Mouse (Mus musculus): Measurements from ENCODE around the gene Gba2. TPM values are rescaled to one million over a fixed set of nuclear protein-coding genes. Genes with fewer than 3 reads are reported as not detected.
A peak's percentile ranks its signal among the peaks of the same experiment; 100 is the strongest.

The Gba2 gene
- polyA plus RNA-seq, 1 experiment from 2014 or later, result 8.4 TPM

DNA sequence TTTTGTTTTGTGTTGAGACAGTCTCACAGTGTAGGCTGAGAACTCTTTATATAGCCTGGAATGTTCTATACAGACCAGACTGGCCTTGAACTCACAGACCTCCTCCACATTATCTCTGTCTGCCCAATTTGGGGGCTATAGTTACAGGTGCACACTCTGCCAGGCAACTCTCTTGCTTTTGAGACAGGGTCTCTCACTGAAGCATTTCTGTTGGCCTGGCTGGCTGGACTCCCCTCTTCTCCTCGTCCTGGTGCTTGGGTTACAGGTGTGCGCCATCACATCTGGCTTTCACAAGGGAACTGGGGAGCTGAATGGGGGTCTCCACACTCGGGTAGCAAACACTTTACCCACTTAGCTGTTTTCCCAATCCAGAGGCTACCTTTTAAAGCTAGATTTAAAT, 13.3 kb upstream of the Gba2 start:
- TF ChIP-seq CTCF (IDR thresholded peaks at IDR 0.05; ENCODE audit: low read depth) (no peak), EP300 (IDR thresholded peaks at IDR 0.05; ENCODE audit: low read depth) (no peak)
- 75% methylated on average over 3 of the region's 3 CpGs for WGBS (ENCODE audit: insufficient replicate concordance)
- DNase-seq (no peak), ATAC-seq (no peak)
- Histone ChIP-seq H3K4me1 (ENCODE audit: insufficient read depth) (no peaks in the 10 kb centered on the region), H3K9ac (replicated peaks) (no peak overlapping the region), H3K27me3 (ENCODE audit: insufficient read depth, low read length) (no peaks in the 10 kb centered on the region), H3K4me3 (ENCODE audit: low read depth, low read length) (no peak overlapping the region), H3K27ac (ENCODE audit: low read depth) (no peak overlapping the region), H3K4me2 (ENCODE audit: low read depth, low read length) (no peak overlapping the region), H3K9me3 (ENCODE audit: low read length) (no peaks in the 10 kb centered on the region), H3K36me3 (replicated peaks; ENCODE audit: insufficient read depth, low read length) (no peaks in the 10 kb centered on the region)

DNA sequence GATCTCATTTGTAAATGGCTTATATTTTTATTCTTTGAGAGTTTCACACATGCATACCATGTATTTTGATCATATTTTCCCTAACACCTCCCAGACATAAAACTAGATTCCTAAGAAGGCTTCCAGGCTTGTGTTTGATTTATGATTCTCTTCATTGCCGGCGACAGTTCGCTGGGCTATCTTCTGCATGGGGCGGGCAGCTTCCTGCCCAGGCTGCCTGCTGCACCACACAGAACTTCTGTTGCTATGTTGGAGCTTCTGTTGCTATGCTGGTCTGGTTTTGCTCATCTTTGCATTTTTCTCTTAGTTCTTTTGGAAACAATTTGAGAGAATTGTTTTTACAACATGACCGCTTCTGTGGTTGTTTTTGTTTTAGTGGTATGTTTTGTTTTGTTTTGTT, 12.9 kb upstream of the Gba2 start:
- H3K9ac ChIP-seq (replicated peaks), result no peak overlapping the region
- no peak overlapping the region for H3K4me3 ChIP-seq (ENCODE audit: low read depth, low read length)
- H3K4me1 ChIP-seq (ENCODE audit: insufficient read depth), result no peaks in the 10 kb centered on the region
- no peaks in the 10 kb centered on the region for H3K27me3 ChIP-seq (ENCODE audit: insufficient read depth, low read length)
- H3K4me2 ChIP-seq (ENCODE audit: low read depth, low read length), result no peak overlapping the region
- H3K27ac ChIP-seq (ENCODE audit: low read depth), result no peak overlapping the region
- 38% methylated on average over 5 of the region's 5 CpGs for WGBS (ENCODE audit: insufficient replicate concordance)
- DNase-seq, result no peak
- no peaks in the 10 kb centered on the region for H3K9me3 ChIP-seq (ENCODE audit: low read length)
- no peaks in the 10 kb centered on the region for H3K36me3 ChIP-seq (replicated peaks; ENCODE audit: insufficient read depth, low read length)
- ATAC-seq, result no peak
- TF ChIP-seq CTCF (IDR thresholded peaks at IDR 0.05; ENCODE audit: low read depth) (no peak), EP300 (IDR thresholded peaks at IDR 0.05; ENCODE audit: low read depth) (no peak)

DNA sequence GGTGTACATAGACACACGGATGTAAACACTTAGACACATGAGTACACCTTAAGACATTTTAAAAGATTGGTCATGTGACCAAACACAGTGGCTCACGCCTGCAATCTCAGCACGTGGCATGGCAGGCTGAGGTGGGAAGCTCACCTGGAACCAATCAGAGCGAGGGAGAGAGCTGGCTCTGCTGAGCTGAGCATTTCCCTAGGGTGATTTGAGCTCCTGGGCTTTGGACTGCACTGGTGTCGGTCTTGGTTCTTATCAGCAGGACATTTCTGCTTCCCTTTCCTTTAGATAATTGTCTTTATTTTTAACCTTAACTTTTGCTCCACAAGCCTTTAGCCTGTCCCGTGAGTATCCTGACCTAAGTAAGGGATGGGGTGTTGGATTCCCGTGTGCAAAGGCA, 9.0 kb upstream of the Gba2 start:
- H3K4me2 ChIP-seq (ENCODE audit: low read depth, low read length), result no peak overlapping the region
- DNase-seq, result no peak
- no peaks in the 10 kb centered on the region for H3K27me3 ChIP-seq (ENCODE audit: insufficient read depth, low read length)
- no peak overlapping the region for H3K27ac ChIP-seq (ENCODE audit: low read depth)
- H3K9ac ChIP-seq (replicated peaks), result no peak overlapping the region
- H3K9me3 ChIP-seq (ENCODE audit: low read length), result no peaks in the 10 kb centered on the region
- no peaks in the 10 kb centered on the region for H3K4me1 ChIP-seq (ENCODE audit: insufficient read depth)
- ATAC-seq, result 0 out of 2 replicates have a peak, but pooled peaks have one; percentile 19
- H3K36me3 ChIP-seq (replicated peaks; ENCODE audit: insufficient read depth, low read length), result peaks cover 13% of the 10 kb centered on the region
- no peak overlapping the region for H3K4me3 ChIP-seq (ENCODE audit: low read depth, low read length)
- TF ChIP-seq CTCF (IDR thresholded peaks at IDR 0.05; ENCODE audit: low read depth) (no peak), EP300 (IDR thresholded peaks at IDR 0.05; ENCODE audit: low read depth) (peak; percentile 38; the same call in 1 of the 2 replicates)
- 31% methylated on average over 7 of the region's 7 CpGs for WGBS (ENCODE audit: insufficient replicate concordance)

DNA sequence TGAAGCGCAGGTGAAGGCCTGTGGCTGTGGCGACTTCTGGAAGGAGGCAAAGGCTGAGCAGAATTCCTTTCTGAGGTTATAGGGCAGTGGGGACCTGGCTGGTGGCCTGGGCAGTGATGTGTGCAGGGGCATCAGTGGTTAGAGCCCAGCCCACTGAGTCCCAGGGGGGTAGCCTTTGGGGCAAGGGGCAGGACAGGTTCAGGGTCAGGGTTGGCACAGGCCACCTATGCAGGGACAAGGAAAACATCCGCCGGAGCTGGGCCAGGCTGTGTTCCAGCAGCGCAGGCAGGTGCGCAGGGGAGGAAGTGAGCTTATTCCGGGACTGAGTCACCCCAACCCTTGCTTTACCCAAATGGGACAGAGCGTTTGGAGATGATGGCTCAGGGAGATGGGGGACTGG, 7.7 kb upstream of the Gba2 start:
- no peaks in the 10 kb centered on the region for H3K9me3 ChIP-seq (ENCODE audit: low read length)
- H3K4me2 ChIP-seq (ENCODE audit: low read depth, low read length), result no peak overlapping the region
- no peak overlapping the region for H3K9ac ChIP-seq (replicated peaks)
- no peak for TF ChIP-seq EP300 (IDR thresholded peaks at IDR 0.05; ENCODE audit: low read depth)
- no peak for TF ChIP-seq CTCF (IDR thresholded peaks at IDR 0.05; ENCODE audit: low read depth)
- peaks cover 26% of the 10 kb centered on the region for H3K36me3 ChIP-seq (replicated peaks; ENCODE audit: insufficient read depth, low read length)
- ATAC-seq (no peak), DNase-seq (no peak)
- WGBS (ENCODE audit: insufficient replicate concordance), result 76% methylated on average over 8 of the region's 8 CpGs
- H3K27ac ChIP-seq (ENCODE audit: low read depth), result no peak overlapping the region
- no peak overlapping the region for H3K4me3 ChIP-seq (ENCODE audit: low read depth, low read length)
- H3K4me1 ChIP-seq (ENCODE audit: insufficient read depth), result no peaks in the 10 kb centered on the region
- no peaks in the 10 kb centered on the region for H3K27me3 ChIP-seq (ENCODE audit: insufficient read depth, low read length)

DNA sequence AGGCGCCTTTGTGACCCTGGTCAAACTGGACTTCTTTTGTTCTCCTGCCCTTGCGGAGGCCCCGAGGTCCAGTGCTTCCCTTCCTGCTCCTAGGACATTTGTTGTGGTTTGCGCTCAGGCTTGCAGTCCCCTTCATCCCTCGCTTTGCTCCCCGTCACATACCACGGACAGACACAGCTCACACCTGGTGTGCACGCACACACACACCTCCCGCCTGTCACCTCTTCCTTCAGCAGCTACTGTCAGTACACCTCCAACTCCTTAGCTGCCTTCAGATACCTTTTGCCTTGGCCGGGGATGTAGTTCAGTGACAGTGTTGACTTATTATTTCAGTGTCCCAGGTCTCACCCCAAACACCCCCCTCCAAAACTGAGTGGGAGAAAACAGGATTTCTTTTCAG, 7.0 kb upstream of the Gba2 start:
- DNase-seq (no peak), ATAC-seq (no peak)
- WGBS (ENCODE audit: insufficient replicate concordance), result 63% methylated on average over 10 of the region's 10 CpGs

DNA sequence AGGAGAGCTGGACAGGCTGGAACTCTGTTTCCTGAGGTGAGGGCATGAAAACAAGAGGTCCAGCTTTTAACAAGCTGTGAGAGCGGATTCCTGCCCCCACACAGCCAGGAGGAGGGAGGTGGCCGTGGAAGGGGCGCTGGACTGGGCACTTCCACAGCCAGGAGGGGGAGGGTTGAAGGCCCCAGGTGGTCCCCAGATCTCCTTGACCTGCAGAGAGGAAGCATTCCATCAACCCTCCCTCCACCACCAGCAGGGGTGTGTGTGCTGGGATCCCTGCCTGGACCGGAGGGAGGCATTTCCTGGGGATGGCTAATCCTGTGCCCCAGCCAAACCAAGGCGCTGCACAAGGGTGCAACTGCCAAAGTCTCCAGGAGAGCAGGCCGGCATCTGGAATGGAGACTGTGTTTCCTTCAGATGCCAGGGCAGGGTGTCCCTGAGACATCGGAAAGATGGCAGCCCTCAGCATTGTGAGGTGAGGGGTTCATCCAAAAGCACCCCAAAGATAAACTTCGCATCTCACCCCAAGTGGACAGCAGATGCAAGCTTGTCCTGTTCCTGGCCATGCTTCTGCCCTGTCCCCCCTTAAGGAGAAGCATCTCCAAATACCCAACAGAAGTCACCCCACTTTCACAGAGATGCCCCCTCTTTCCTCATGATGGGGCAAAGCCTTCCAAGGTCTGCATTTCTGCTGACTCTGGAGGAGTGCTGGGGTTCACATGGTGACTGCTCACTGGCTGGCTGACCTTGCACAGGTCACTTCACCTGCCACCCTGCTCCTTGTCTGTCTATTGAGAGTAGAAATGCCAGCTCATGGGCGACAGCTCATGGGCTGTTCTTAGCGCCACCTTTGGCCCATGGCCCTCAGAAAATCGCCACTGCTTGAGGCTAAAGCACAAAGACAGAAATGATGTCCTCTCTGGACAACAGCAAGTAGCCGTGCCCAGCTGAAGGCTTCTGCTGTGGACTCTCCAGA, 6.1 kb upstream of the Gba2 start, which contains the start of gene Msmp:
Msmp (minus strand) TSS at position 51 of the 973 bp plus-strand sequence.
- 82% methylated on average over 12 of the region's 12 CpGs for WGBS (ENCODE audit: insufficient replicate concordance)
- no peak within 1 kb of the TSS for H3K4me2 ChIP-seq (ENCODE audit: low read depth, low read length)
- H3K27ac ChIP-seq (ENCODE audit: low read depth), result no peak within 1 kb of the TSS
- H3K4me3 ChIP-seq (ENCODE audit: low read depth, low read length), result no peak within 1 kb of the TSS
- H3K4me1 ChIP-seq (ENCODE audit: insufficient read depth), result peaks cover 4% of the 10 kb centered on the region
- no peak for DNase-seq
- peaks cover 39% of the 10 kb centered on the region for H3K36me3 ChIP-seq (replicated peaks; ENCODE audit: insufficient read depth, low read length)
- no peak for ATAC-seq
- no peaks in the 10 kb centered on the region for H3K9me3 ChIP-seq (ENCODE audit: low read length)
- H3K9ac ChIP-seq (replicated peaks), result no peak within 1 kb of the TSS
- TF ChIP-seq CTCF (IDR thresholded peaks at IDR 0.05; ENCODE audit: low read depth) (no peak), EP300 (IDR thresholded peaks at IDR 0.05; ENCODE audit: low read depth) (no peak)
- no peaks in the 10 kb centered on the region for H3K27me3 ChIP-seq (ENCODE audit: insufficient read depth, low read length)

More for the DNA sequence above, 7.0 kb upstream of the Gba2 start:
- no peaks in the 10 kb centered on the region for H3K4me1 ChIP-seq (ENCODE audit: insufficient read depth)
- H3K4me2 ChIP-seq (ENCODE audit: low read depth, low read length), result no peak overlapping the region
- H3K36me3 ChIP-seq (replicated peaks; ENCODE audit: insufficient read depth, low read length), result peaks cover 33% of the 10 kb centered on the region
- no peak overlapping the region for H3K27ac ChIP-seq (ENCODE audit: low read depth)
- no peak for TF ChIP-seq EP300 (IDR thresholded peaks at IDR 0.05; ENCODE audit: low read depth)
- TF ChIP-seq CTCF (IDR thresholded peaks at IDR 0.05; ENCODE audit: low read depth), result no peak
- no peak overlapping the region for H3K4me3 ChIP-seq (ENCODE audit: low read depth, low read length)
- no peak overlapping the region for H3K9ac ChIP-seq (replicated peaks)
- no peaks in the 10 kb centered on the region for H3K9me3 ChIP-seq (ENCODE audit: low read length)
- no peaks in the 10 kb centered on the region for H3K27me3 ChIP-seq (ENCODE audit: insufficient read depth, low read length)
